Mouse (Mus musculus): ENCODE data around the gene Trafd1. TPM values are rescaled to one million over a fixed set of nuclear protein-coding genes. Genes with fewer than 3 reads are reported as not detected.
"Not testable (repeated sequence)": the region's sequence is repeated elsewhere in the genome, so short reads cannot be mapped to it uniquely, and the experiment has no call there.

Trafd1 gene
- polyA plus RNA-seq, 1 experiment from 2014 or later: 93.6 TPM

- Histone ChIP-seq H3K36me3 (peaks cover 74% of the 10 kb centered on the region), H3K27ac (replicated peaks) (no peak overlapping the region), H3K9ac (no peak overlapping the region), H3K27me3 (no peaks in the 10 kb centered on the region), H3K4me3 (replicated peaks) (no peak overlapping the region), H3K4me2 (replicated peaks) (no peak overlapping the region), H3K9me3 (replicated peaks) (no peaks in the 10 kb centered on the region), H3K4me1 (peaks cover 6% of the 10 kb centered on the region; the same call in 1 of the 2 replicates)
- WGBS: 94% methylated on average over 8 of the region's 8 CpGs
- ATAC-seq (ENCODE audit: insufficient number of reproducible peaks, low FRiP score, low TSS enrichment, low read depth): no peak
Measured at GRCm38 (mm10) chr5:121343997-121344396, 41.4 kb downstream of the Trafd1 start.

- WGBS: 89% methylated on average over 11 of the region's 11 CpGs
- H3K36me3 ChIP-seq: peaks cover 74% of the 10 kb centered on the region
- H3K9me3 ChIP-seq (replicated peaks): no peaks in the 10 kb centered on the region
- H3K9ac ChIP-seq: no peak overlapping the region
- H3K27me3 ChIP-seq: no peaks in the 10 kb centered on the region
- H3K4me3 ChIP-seq (replicated peaks): no peak overlapping the region
- no peak overlapping the region for H3K27ac ChIP-seq (replicated peaks)
- peaks cover 6% of the 10 kb centered on the region; the same call in 1 of the 2 replicates for H3K4me1 ChIP-seq
- ATAC-seq (ENCODE audit: insufficient number of reproducible peaks, low FRiP score, low TSS enrichment, low read depth): no peak
- no peak overlapping the region for H3K4me2 ChIP-seq (replicated peaks)
Measured at GRCm38 (mm10) chr5:121342490-121342889, 42.9 kb downstream of the Trafd1 start.

GRCm38 (mm10) chr5:121340965-121341473 is 44.4 kb downstream of the Trafd1 start:
- Histone ChIP-seq H3K4me2 (replicated peaks) (no peak overlapping the region), H3K4me3 (replicated peaks) (no peak overlapping the region), H3K36me3 (peaks cover 84% of the 10 kb centered on the region), H3K4me1 (peaks cover 6% of the 10 kb centered on the region; the same call in 1 of the 2 replicates), H3K27ac (replicated peaks) (no peak overlapping the region), H3K9ac (no peak overlapping the region), H3K9me3 (replicated peaks) (no peaks in the 10 kb centered on the region), H3K27me3 (no peaks in the 10 kb centered on the region)
- WGBS: 8% methylated on average over 7 of the region's 7 CpGs
- ATAC-seq (ENCODE audit: insufficient number of reproducible peaks, low FRiP score, low TSS enrichment, low read depth): no peak

GRCm38 (mm10) chr5:121339507-121340230 is 45.8 kb downstream of the Trafd1 start:
- no peak overlapping the region for H3K4me2 ChIP-seq (replicated peaks)
- no peaks in the 10 kb centered on the region for H3K9me3 ChIP-seq (replicated peaks)
- H3K9ac ChIP-seq: no peak overlapping the region
- WGBS: 86% methylated on average over 7 of the region's 7 CpGs
- H3K36me3 ChIP-seq: peaks cover 82% of the 10 kb centered on the region
- H3K4me1 ChIP-seq: peaks cover 6% of the 10 kb centered on the region; the same call in 1 of the 2 replicates
- ATAC-seq (ENCODE audit: insufficient number of reproducible peaks, low FRiP score, low TSS enrichment, low read depth): no peak
- H3K27me3 ChIP-seq: no peaks in the 10 kb centered on the region
- H3K4me3 ChIP-seq (replicated peaks): no peak overlapping the region
- no peak overlapping the region for H3K27ac ChIP-seq (replicated peaks)

- H3K36me3 ChIP-seq: peaks cover 82% of the 10 kb centered on the region
- H3K4me1 ChIP-seq: peaks cover 6% of the 10 kb centered on the region; the same call in 1 of the 2 replicates
- ATAC-seq (ENCODE audit: insufficient number of reproducible peaks, low FRiP score, low TSS enrichment, low read depth): no peak
- no peaks in the 10 kb centered on the region for H3K27me3 ChIP-seq
- no peak overlapping the region for H3K4me2 ChIP-seq (replicated peaks)
- H3K4me3 ChIP-seq (replicated peaks): no peak overlapping the region
- whole genome bisulfite sequencing: 87% methylated on average over 6 of the region's 6 CpGs
- H3K9me3 ChIP-seq (replicated peaks): no peaks in the 10 kb centered on the region
- H3K27ac ChIP-seq (replicated peaks): no peak overlapping the region
- no peak overlapping the region for H3K9ac ChIP-seq
Measured at GRCm38 (mm10) chr5:121336776-121337175, 48.7 kb downstream of the Trafd1 start.

GRCm38 (mm10) chr5:121336009-121336408 is 49.4 kb downstream of the Trafd1 start:
- Histone ChIP-seq H3K27me3 (no peaks in the 10 kb centered on the region), H3K9ac (no peak overlapping the region), H3K4me2 (replicated peaks) (no peak overlapping the region), H3K36me3 (peaks cover 88% of the 10 kb centered on the region), H3K4me3 (replicated peaks) (no peak overlapping the region), H3K27ac (replicated peaks) (no peak overlapping the region), H3K9me3 (replicated peaks) (no peaks in the 10 kb centered on the region), H3K4me1 (peaks cover 2% of the 10 kb centered on the region; the same call in 1 of the 2 replicates)
- whole genome bisulfite sequencing: 71% methylated on average over 3 of the region's 3 CpGs
- ATAC-seq (ENCODE audit: insufficient number of reproducible peaks, low FRiP score, low TSS enrichment, low read depth): no peak

GRCm38 (mm10) chr5:121335426-121335825 is 50.0 kb downstream of the Trafd1 start:
- H3K4me3 ChIP-seq (replicated peaks): no peak overlapping the region
- no peaks in the 10 kb centered on the region for H3K9me3 ChIP-seq (replicated peaks)
- H3K4me2 ChIP-seq (replicated peaks): no peak overlapping the region
- H3K4me1 ChIP-seq: no peaks in the 10 kb centered on the region
- ATAC-seq (ENCODE audit: insufficient number of reproducible peaks, low FRiP score, low TSS enrichment, low read depth): no peak
- peaks cover 90% of the 10 kb centered on the region for H3K36me3 ChIP-seq
- H3K27me3 ChIP-seq: no peaks in the 10 kb centered on the region
- no peak overlapping the region for H3K9ac ChIP-seq
- 84% methylated on average over 4 of the region's 4 CpGs for WGBS
- no peak overlapping the region for H3K27ac ChIP-seq (replicated peaks)

- no peak overlapping the region for H3K27ac ChIP-seq (replicated peaks)
Measured at GRCm38 (mm10) chr5:121334454-121334853, 51.0 kb downstream of the Trafd1 start.

GRCm38 (mm10) chr5:121333976-121334375 is 51.5 kb downstream of the Trafd1 start:
- no peaks in the 10 kb centered on the region for H3K4me1 ChIP-seq
- peaks cover 85% of the 10 kb centered on the region for H3K36me3 ChIP-seq
- ATAC-seq (ENCODE audit: insufficient number of reproducible peaks, low FRiP score, low TSS enrichment, low read depth): no peak
- H3K27ac ChIP-seq (replicated peaks): no peak overlapping the region
- H3K27me3 ChIP-seq: no peaks in the 10 kb centered on the region
- H3K4me2 ChIP-seq (replicated peaks): no peak overlapping the region
- H3K9me3 ChIP-seq (replicated peaks): no peaks in the 10 kb centered on the region
- H3K9ac ChIP-seq: no peak overlapping the region
- no peak overlapping the region for H3K4me3 ChIP-seq (replicated peaks)
- WGBS: 95% methylated on average over 9 of the region's 9 CpGs

More at GRCm38 (mm10) chr5:121334454-121334853, 51.0 kb downstream of the Trafd1 start:
- ATAC-seq (ENCODE audit: insufficient number of reproducible peaks, low FRiP score, low TSS enrichment, low read depth): no peak
- Histone ChIP-seq H3K9me3 (replicated peaks) (no peaks in the 10 kb centered on the region), H3K27me3 (no peaks in the 10 kb centered on the region), H3K4me2 (replicated peaks) (no peak overlapping the region), H3K36me3 (peaks cover 85% of the 10 kb centered on the region), H3K9ac (no peak overlapping the region), H3K4me1 (no peaks in the 10 kb centered on the region), H3K4me3 (replicated peaks) (no peak overlapping the region)
- 83% methylated on average over 5 of the region's 5 CpGs for WGBS

- no peaks in the 10 kb centered on the region for H3K9me3 ChIP-seq (replicated peaks)
- no peak overlapping the region for H3K27ac ChIP-seq (replicated peaks)
- H3K9ac ChIP-seq: no peak overlapping the region
- H3K27me3 ChIP-seq: no peaks in the 10 kb centered on the region
- H3K36me3 ChIP-seq: peaks cover 80% of the 10 kb centered on the region
- 95% methylated on average over 10 of the region's 10 CpGs for WGBS
- no peak for ATAC-seq (ENCODE audit: insufficient number of reproducible peaks, low FRiP score, low TSS enrichment, low read depth)
- H3K4me1 ChIP-seq: no peaks in the 10 kb centered on the region
- no peak overlapping the region for H3K4me3 ChIP-seq (replicated peaks)
- no peak overlapping the region for H3K4me2 ChIP-seq (replicated peaks)
Measured at GRCm38 (mm10) chr5:121331731-121332130, 53.7 kb downstream of the Trafd1 start.

- not testable (repeated sequence) for ATAC-seq (ENCODE audit: insufficient number of reproducible peaks, low FRiP score, low TSS enrichment, low read depth); H3K9ac ChIP-seq; H3K4me1 ChIP-seq; H3K9me3 ChIP-seq (replicated peaks); H3K27me3 ChIP-seq
- 0 out of 2 replicates have a peak overlapping the region, but pooled peaks have one; percentile 3 for H3K4me2 ChIP-seq (replicated peaks)
- H3K27ac ChIP-seq (replicated peaks): peak overlapping the region; percentile 76
- WGBS: 73% methylated on average over 12 of the region's 19 CpGs
- peak overlapping the region; percentile 32 for H3K4me3 ChIP-seq (replicated peaks)
- H3K36me3 ChIP-seq: peaks cover 83% of the 10 kb centered on the region
Measured at GRCm38 (mm10) chr5:121330154-121330816, 55.1 kb downstream of the Trafd1 start.
